Mouse (Mus musculus): Measurements from ENCODE around the gene Trip4. TPM values are rescaled to one million over a fixed set of nuclear protein-coding genes. Genes with fewer than 3 reads are reported as not detected.

Gene Trip4
- total RNA-seq, 1 experiment: 18.6 TPM

DNA sequence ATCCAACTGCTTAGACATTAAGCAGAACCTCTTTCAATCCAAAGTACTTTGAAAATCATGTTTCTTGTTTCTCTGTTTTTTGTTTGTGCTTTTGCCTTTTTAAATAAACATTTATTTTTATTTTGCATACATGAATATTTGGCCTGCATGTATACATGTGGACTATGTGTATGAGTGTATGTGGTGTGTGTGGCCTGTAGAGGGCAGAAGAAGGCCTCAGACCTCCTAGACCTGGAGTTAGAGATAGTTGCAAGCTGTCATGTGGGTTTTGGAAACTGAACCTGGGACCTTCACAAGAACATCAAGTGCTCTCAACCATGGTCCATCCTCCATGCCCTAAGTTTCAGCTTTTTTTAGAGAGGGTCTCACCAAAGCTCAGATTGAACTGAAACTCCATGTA, 5.2 kb downstream of the Trip4 start:
- H3K4me1 ChIP-seq (ENCODE audit: control insufficient read depth in 2 of 2, insufficient read depth in 2 of 2, low read length in 2 of 2, poor library complexity in 1 of 2): no peaks in the 10 kb centered on the region
- no peak overlapping the region for H3K4me3 ChIP-seq (ENCODE audit: insufficient read depth in 1 of 2, low read depth in 1 of 2, low read length in 2 of 2, poor library complexity in 1 of 2, severe bottlenecking in 1 of 2)
- no peaks in the 10 kb centered on the region for H3K9me3 ChIP-seq (ENCODE audit: control insufficient read depth, insufficient read depth, low read depth, low read length)
- in situ Hi-C loops (cut with MboI; ENCODE audit: low sequenced_read_pairs in 2 of 2, unreplicated experiment in 2 of 2): no loop called here
- H3K27ac ChIP-seq (ENCODE audit: insufficient read depth, low read depth, low read length, poor library complexity, severe bottlenecking): no peak overlapping the region
- TF ChIP-seq HCFC1 (IDR thresholded peaks at IDR 0.05; ENCODE audit: borderline replicate concordance, insufficient read depth, low read length): no peak
- no peak overlapping the region for H3K9ac ChIP-seq (ENCODE audit: insufficient read depth, low read depth, low read length, poor library complexity, severe bottlenecking)
- no peak for DNase-seq (ENCODE audit: low read depth, low spot score)
- H3K36me3 ChIP-seq (ENCODE audit: control insufficient read depth, insufficient read depth, low read length, poor library complexity, severe bottlenecking): no peaks in the 10 kb centered on the region

DNA sequence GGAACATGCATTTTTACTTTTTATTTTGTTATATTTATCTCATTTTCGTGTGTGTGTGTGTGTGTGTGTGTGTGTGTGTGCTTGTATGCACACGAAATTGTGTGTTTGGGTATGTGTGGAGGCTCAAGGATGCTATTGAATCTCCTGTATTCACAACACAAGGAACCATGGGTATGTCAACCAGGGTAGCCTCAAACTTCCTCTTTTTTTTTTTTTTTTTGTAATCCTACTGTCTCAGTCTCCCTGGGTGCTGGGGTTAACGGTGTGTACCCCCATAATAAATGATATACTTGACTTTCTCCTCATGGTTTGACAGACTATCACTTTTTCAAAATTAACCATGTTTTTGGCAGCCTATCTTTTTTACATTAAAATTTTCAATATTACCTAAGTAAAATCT, 5.7 kb downstream of the Trip4 start:
- Histone ChIP-seq H3K36me3 (ENCODE audit: control insufficient read depth, insufficient read depth, low read length, poor library complexity, severe bottlenecking) (no peaks in the 10 kb centered on the region), H3K9me3 (ENCODE audit: control insufficient read depth, insufficient read depth, low read depth, low read length) (no peaks in the 10 kb centered on the region), H3K4me1 (ENCODE audit: control insufficient read depth in 2 of 2, insufficient read depth in 2 of 2, low read length in 2 of 2, poor library complexity in 1 of 2) (no peaks in the 10 kb centered on the region), H3K9ac (ENCODE audit: insufficient read depth, low read depth, low read length, poor library complexity, severe bottlenecking) (no peak overlapping the region), H3K27ac (ENCODE audit: insufficient read depth, low read depth, low read length, poor library complexity, severe bottlenecking) (no peak overlapping the region), H3K4me3 (ENCODE audit: insufficient read depth in 1 of 2, low read depth in 1 of 2, low read length in 2 of 2, poor library complexity in 1 of 2, severe bottlenecking in 1 of 2) (no peak overlapping the region)
- no peak for TF ChIP-seq HCFC1 (IDR thresholded peaks at IDR 0.05; ENCODE audit: borderline replicate concordance, insufficient read depth, low read length)
- TF ChIP-seq ZNF384 (IDR thresholded peaks at IDR 0.05; ENCODE audit: low read depth, low read length): no peak
- no peak for TF ChIP-seq MAFK (IDR thresholded peaks at IDR 0.05; ENCODE audit: insufficient read depth, low read depth, low read length)
- TF ChIP-seq CHD2 (IDR thresholded peaks at IDR 0.05; ENCODE audit: low read depth, low read length): no peak
- TF ChIP-seq ZC3H11A (IDR thresholded peaks at IDR 0.05; ENCODE audit: borderline replicate concordance, low read depth, low read length): no peak
- no peak for DNase-seq (ENCODE audit: low read depth, low spot score)
- in situ Hi-C loops (cut with MboI; ENCODE audit: low sequenced_read_pairs in 2 of 2, unreplicated experiment in 2 of 2): no loop called here

DNA sequence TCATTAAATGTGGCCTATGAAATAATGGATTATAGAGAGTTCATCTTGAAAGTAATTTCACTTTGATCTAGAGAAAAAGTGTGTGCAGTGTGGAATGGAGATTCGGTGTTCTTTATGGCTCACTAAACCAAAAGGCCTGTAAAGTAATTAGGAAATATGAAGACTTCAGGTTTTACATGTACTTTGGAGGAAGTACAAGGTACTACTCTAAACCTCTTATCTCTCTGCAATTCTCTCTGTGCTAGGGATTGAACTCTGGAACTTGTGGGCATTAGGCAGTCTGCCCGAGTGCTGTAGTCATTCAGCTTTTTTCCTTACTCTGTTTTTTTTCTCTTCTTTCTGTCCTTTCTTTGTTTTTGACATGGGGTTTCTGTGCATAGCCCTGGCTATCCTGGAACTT, 11.6 kb downstream of the Trip4 start:
- Histone ChIP-seq H3K4me1 (ENCODE audit: control insufficient read depth in 2 of 2, insufficient read depth in 2 of 2, low read length in 2 of 2, poor library complexity in 1 of 2) (no peaks in the 10 kb centered on the region), H3K9me3 (ENCODE audit: control insufficient read depth, insufficient read depth, low read depth, low read length) (no peaks in the 10 kb centered on the region), H3K36me3 (ENCODE audit: control insufficient read depth, insufficient read depth, low read length, poor library complexity, severe bottlenecking) (peaks cover 2% of the 10 kb centered on the region), H3K9ac (ENCODE audit: insufficient read depth, low read depth, low read length, poor library complexity, severe bottlenecking) (no peak overlapping the region), H3K27ac (ENCODE audit: insufficient read depth, low read depth, low read length, poor library complexity, severe bottlenecking) (no peak overlapping the region), H3K4me3 (ENCODE audit: insufficient read depth in 1 of 2, low read depth in 1 of 2, low read length in 2 of 2, poor library complexity in 1 of 2, severe bottlenecking in 1 of 2) (no peak overlapping the region)
- TF ChIP-seq HCFC1 (IDR thresholded peaks at IDR 0.05; ENCODE audit: borderline replicate concordance, insufficient read depth, low read length) (no peak), CHD2 (IDR thresholded peaks at IDR 0.05; ENCODE audit: low read depth, low read length) (no peak), MAFK (IDR thresholded peaks at IDR 0.05; ENCODE audit: insufficient read depth, low read depth, low read length) (no peak), ZC3H11A (IDR thresholded peaks at IDR 0.05; ENCODE audit: borderline replicate concordance, low read depth, low read length) (no peak), ZNF384 (IDR thresholded peaks at IDR 0.05; ENCODE audit: low read depth, low read length) (no peak)
- DNase-seq (ENCODE audit: low read depth, low spot score): no peak
- in situ Hi-C loops (cut with MboI; ENCODE audit: low sequenced_read_pairs in 2 of 2, unreplicated experiment in 2 of 2): no loop called here

DNA sequence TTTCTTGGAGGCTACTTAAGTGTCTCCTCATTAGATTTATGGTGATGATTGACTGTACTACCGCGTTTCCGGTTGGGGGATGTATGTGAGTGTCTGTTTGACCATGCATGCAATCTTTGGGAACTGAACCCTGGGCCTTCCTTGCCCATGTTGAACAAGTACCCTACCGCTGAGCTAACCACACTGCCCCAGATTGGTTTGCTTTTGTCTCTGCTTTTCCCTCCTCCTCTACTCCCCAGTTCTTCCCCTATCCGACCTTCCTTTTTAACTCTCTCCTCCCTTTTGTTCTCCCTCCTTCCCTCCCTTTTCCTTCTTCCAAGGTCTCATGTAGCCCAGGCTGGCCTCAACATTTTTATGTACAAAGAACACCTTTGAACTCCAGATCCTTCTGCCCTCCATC, 17.5 kb downstream of the Trip4 start:
- H3K9me3 ChIP-seq (ENCODE audit: control insufficient read depth, insufficient read depth, low read depth, low read length): no peaks in the 10 kb centered on the region
- no peak overlapping the region for H3K27ac ChIP-seq (ENCODE audit: insufficient read depth, low read depth, low read length, poor library complexity, severe bottlenecking)

DNA sequence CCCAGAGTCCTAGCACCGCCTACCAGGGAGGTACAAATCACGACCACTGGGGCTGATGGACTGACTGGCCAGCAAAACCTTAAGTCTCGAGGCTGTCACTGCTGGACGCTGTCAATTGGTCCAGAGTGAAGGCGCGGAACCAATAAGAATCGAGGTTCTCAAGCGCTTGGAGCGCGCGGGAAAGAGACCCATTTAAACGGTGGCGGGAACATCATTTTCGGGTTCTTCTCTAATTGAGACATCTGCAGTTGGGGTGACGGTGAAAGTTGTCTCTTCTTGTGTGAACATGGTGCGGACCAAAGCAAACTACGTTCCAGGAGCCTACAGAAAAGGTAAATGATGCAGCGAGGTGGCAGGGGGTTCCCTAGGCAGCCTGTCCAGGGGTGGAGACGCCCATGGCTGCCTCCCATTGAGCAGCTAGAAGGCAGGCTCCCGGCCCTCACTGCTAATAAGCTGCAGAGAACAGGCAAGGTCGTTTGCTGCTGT, 18.4 kb downstream of the Trip4 start, which contains the start of gene Pclaf:
Gene Pclaf (plus strand): TSS at position 95 of the 486 bp plus-strand sequence.
- Histone ChIP-seq H3K36me3 (ENCODE audit: control insufficient read depth, insufficient read depth, low read length, poor library complexity, severe bottlenecking) (no peaks in the 10 kb centered on the region; the same call in none of the 2 replicates), H3K9me3 (ENCODE audit: control insufficient read depth, insufficient read depth, low read depth, low read length) (no peaks in the 10 kb centered on the region), H3K27ac (ENCODE audit: insufficient read depth, low read depth, low read length, poor library complexity, severe bottlenecking) (no peak within 1 kb of the TSS), H3K4me1 (ENCODE audit: control insufficient read depth in 2 of 2, insufficient read depth in 2 of 2, low read length in 2 of 2, poor library complexity in 1 of 2) (no peaks in the 10 kb centered on the region; a peak in 1 of 4 replicates), H3K4me3 (ENCODE audit: insufficient read depth in 1 of 2, low read depth in 1 of 2, low read length in 2 of 2, poor library complexity in 1 of 2, severe bottlenecking in 1 of 2) (peak within 1 kb of the TSS; percentile 62 to 86), H3K9ac (ENCODE audit: insufficient read depth, low read depth, low read length, poor library complexity, severe bottlenecking) (peak within 1 kb of the TSS; percentile 68)
- DNase-seq (ENCODE audit: low read depth, low spot score): peak; percentile 39
- TF ChIP-seq CHD2 (IDR thresholded peaks at IDR 0.05; ENCODE audit: low read depth, low read length) (no peak), ZNF384 (IDR thresholded peaks at IDR 0.05; ENCODE audit: low read depth, low read length) (no peak), ZC3H11A (IDR thresholded peaks at IDR 0.05; ENCODE audit: borderline replicate concordance, low read depth, low read length) (no peak), MAFK (IDR thresholded peaks at IDR 0.05; ENCODE audit: insufficient read depth, low read depth, low read length) (no peak), HCFC1 (IDR thresholded peaks at IDR 0.05; ENCODE audit: borderline replicate concordance, insufficient read depth, low read length) (no peak)
- in situ Hi-C loops (cut with MboI; ENCODE audit: low sequenced_read_pairs in 2 of 2, unreplicated experiment in 2 of 2): no loop called here

More for the DNA sequence above, 17.5 kb downstream of the Trip4 start:
- Histone ChIP-seq H3K4me3 (ENCODE audit: insufficient read depth in 1 of 2, low read depth in 1 of 2, low read length in 2 of 2, poor library complexity in 1 of 2, severe bottlenecking in 1 of 2) (peak overlapping the region; percentile 62 to 86), H3K4me1 (ENCODE audit: control insufficient read depth in 2 of 2, insufficient read depth in 2 of 2, low read length in 2 of 2, poor library complexity in 1 of 2) (no peaks in the 10 kb centered on the region; a peak in 1 of 4 replicates), H3K9ac (ENCODE audit: insufficient read depth, low read depth, low read length, poor library complexity, severe bottlenecking) (peak overlapping the region; percentile 39; the same call in 1 of the 2 replicates), H3K36me3 (ENCODE audit: control insufficient read depth, insufficient read depth, low read length, poor library complexity, severe bottlenecking) (no peaks in the 10 kb centered on the region; the same call in none of the 2 replicates)
- TF ChIP-seq ZC3H11A (IDR thresholded peaks at IDR 0.05; ENCODE audit: borderline replicate concordance, low read depth, low read length): no peak
- no peak for TF ChIP-seq CHD2 (IDR thresholded peaks at IDR 0.05; ENCODE audit: low read depth, low read length)
- no peak for TF ChIP-seq HCFC1 (IDR thresholded peaks at IDR 0.05; ENCODE audit: borderline replicate concordance, insufficient read depth, low read length)
- TF ChIP-seq ZNF384 (IDR thresholded peaks at IDR 0.05; ENCODE audit: low read depth, low read length): no peak
- TF ChIP-seq MAFK (IDR thresholded peaks at IDR 0.05; ENCODE audit: insufficient read depth, low read depth, low read length): no peak
- in situ Hi-C loops (cut with MboI; ENCODE audit: low sequenced_read_pairs in 2 of 2, unreplicated experiment in 2 of 2): no loop called here
- no peak for DNase-seq (ENCODE audit: low read depth, low spot score)

All from ES-E14 (cell line).